Mouse (Mus musculus): ENCODE data around the gene Krt36.

DNA sequence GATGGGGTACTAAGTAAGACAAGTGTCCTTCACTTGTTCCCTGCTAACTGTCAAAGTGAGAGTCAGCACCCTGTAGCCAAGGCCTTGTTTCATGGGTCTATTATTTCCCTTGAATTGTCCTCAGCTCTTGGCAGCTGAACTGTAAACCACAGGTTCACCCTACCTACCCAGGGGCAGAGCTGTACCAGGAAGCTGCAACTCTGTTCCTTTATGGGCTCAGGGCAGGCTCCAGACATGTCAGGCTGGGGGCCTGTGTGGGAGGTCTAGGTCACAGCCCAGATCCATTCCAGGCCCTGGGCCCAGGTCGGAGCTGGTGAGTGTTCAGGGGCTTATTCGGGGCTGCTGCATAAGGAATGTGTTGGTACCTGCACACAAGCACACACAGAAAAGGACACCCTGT is 34.0 kb upstream of the Krt36 start:
- no peak for TF ChIP-seq POLR2A (IDR thresholded peaks at IDR 0.05; ENCODE audit: low read depth, low read length)
- TF ChIP-seq CTCF (IDR thresholded peaks at IDR 0.05; ENCODE audit: extremely low read depth, insufficient read depth, insufficient read length, insufficient replicate concordance), result no peak
